Mouse (Mus musculus) G1E (cell line): ENCODE data around the gene Dnmt3a. TPM values are rescaled to one million over a fixed set of nuclear protein-coding genes. Genes with fewer than 3 reads are reported as not detected.

ENCODE experiments used
- ATAC-seq: 2 replicates; pipeline ENCODE4 v1.8.0; 2016; ENCODE audit warnings: mild to moderate bottlenecking; ENCODE audit not compliant: insufficient number of reproducible peaks, poor library complexity, low FRiP score, severe bottlenecking; ENCODE audit errors: extremely low read depth
- DNase-seq: peaks from one replicate; pipeline ENCODE4 v3.0.0; 2012; ENCODE audit warnings: low spot score
- H3K27me3 ChIP-seq: 2 replicates; pipeline ENCODE4 v1.6.1; 2012; ENCODE audit warnings: mild to moderate bottlenecking, low read length, inconsistent platforms; ENCODE audit not compliant: insufficient read depth
- H3K36me3 ChIP-seq: replicated peaks from 2 replicates; pipeline ENCODE3; 2012; ENCODE audit warnings: mild to moderate bottlenecking, inconsistent platforms
- H3K4me1 ChIP-seq: 2 replicates; pipeline ENCODE4 v1.6.1; 2012; ENCODE audit warnings: low read depth, low read length, inconsistent platforms, mixed read lengths; ENCODE audit not compliant: insufficient read depth
- H3K4me3 ChIP-seq: 2 replicates; pipeline ENCODE4 v1.5.1; 2012; ENCODE audit warnings: low read depth, mild to moderate bottlenecking, inconsistent platforms, low read length, moderate library complexity, mixed read lengths
- H3K9me3 ChIP-seq: replicated peaks from 2 replicates; pipeline ENCODE4 v1.6.1; 2012; ENCODE audit warnings: inconsistent platforms
- TAL1 ChIP-seq: conservative IDR thresholded peaks from 2 replicates; pipeline ENCODE4 v1.6.1; 2012; ENCODE audit warnings: low read depth, low read length, inconsistent platforms, mixed read lengths
- polyA plus RNA-seq: library from polyadenylated mRNA; stranded (reverse); fragments of >175 nt; gene quantifications from 2 replicates; pipeline ENCODE4 v1.2.3, GENCODE M21; 2012
- total RNA-seq, 2 experiments: library from RNA; stranded (forward) in 1 of 2; stranded (reverse) in 1 of 2; fragments of 200-1000 nt in 1 of 2; fragments of >200 nt in 1 of 2; fragmentation: Nextera tagmentation in 1 of 2; gene quantifications; 2 replicates each; pipeline ENCODE4 v1.2.3; 2014 to 2017

Gene Dnmt3a
- total and polyA plus RNA-seq, 3 experiments, result 0.05 to 1.1 TPM; not detected in 1

GRCm38 (mm10) chr12:3960553-3960952, 154.7 kb downstream of the Dnmt3a start:
- no peaks in the 10 kb centered on the region for H3K9me3 ChIP-seq
- no peak overlapping the region for H3K4me3 ChIP-seq
- H3K27me3 ChIP-seq, result no peaks in the 10 kb centered on the region
- DNase-seq, result no peak
- no peak for TF ChIP-seq TAL1
- no peaks in the 10 kb centered on the region for H3K4me1 ChIP-seq
- H3K36me3 ChIP-seq, result no peaks in the 10 kb centered on the region
- ATAC-seq, result no peak

Other genes starting within 250 kb of the Dnmt3a start
- gene Dtnb, start 233.6 kb upstream of the Dnmt3a start, total RNA-seq (2014; fragmentation: Nextera tagmentation), result 13.1 TPM in 1 of 2 replicates, not detected in the other
- 0.35 and 0.38 TPM in 2 replicates for gene Dtnb, start 233.6 kb upstream of the Dnmt3a start, total RNA-seq (2017)
- not detected in 2 replicates for gene Dtnb, start 233.6 kb upstream of the Dnmt3a start, polyA plus RNA-seq
- not detected in 2 replicates for gene Pomc, start 148.9 kb downstream of the Dnmt3a start, total RNA-seq (2014; fragmentation: Nextera tagmentation)
- gene Pomc, start 148.9 kb downstream of the Dnmt3a start, total RNA-seq (2017), result not detected in 2 replicates
- gene Pomc, start 148.9 kb downstream of the Dnmt3a start, polyA plus RNA-seq, result not detected in 2 replicates
- not detected in 2 replicates for gene Efr3b, start 232.9 kb downstream of the Dnmt3a start, total RNA-seq (2014; fragmentation: Nextera tagmentation)
- 0.12 and 0.27 TPM in 2 replicates for gene Efr3b, start 232.9 kb downstream of the Dnmt3a start, total RNA-seq (2017)
- not detected in 2 replicates for gene Efr3b, start 232.9 kb downstream of the Dnmt3a start, polyA plus RNA-seq